Mouse (Mus musculus) neural tube, embryonic 15.5 days (tissue): Measurements from ENCODE around the gene Casp2. TPM values are rescaled to one million over a fixed set of nuclear protein-coding genes. Genes with fewer than 3 reads are reported as not detected.

ENCODE experiments used
- ATAC-seq: fragments of 200-750 bp; cut with Nextera tagmentation; 2 replicates; pipeline ENCODE4 v1.8.0; 2017; ENCODE audit warnings: mild to moderate bottlenecking, moderate TSS enrichment, moderate library complexity; ENCODE audit not compliant: low FRiP score
- H3K27ac ChIP-seq: fragments of 300-500 bp; sonication (generic); replicated peaks from 2 replicates; pipeline ENCODE4 v1.5.1; 2015; ENCODE audit warnings: mild to moderate bottlenecking, inconsistent platforms
- H3K27me3 ChIP-seq: fragments of 300-500 bp; sonication (generic); replicated peaks from 2 replicates; pipeline ENCODE4 v1.6.1; 2015; ENCODE audit warnings: inconsistent platforms
- H3K36me3 ChIP-seq: fragments of 300-500 bp; sonication (generic); 2 replicates; pipeline ENCODE4 v1.6.1; 2015; ENCODE audit warnings: inconsistent platforms
- H3K4me1 ChIP-seq: fragments of 300-500 bp; sonication (generic); 2 replicates; pipeline ENCODE4 v1.6.1; 2015; ENCODE audit warnings: inconsistent platforms
- H3K4me2 ChIP-seq: fragments of 300-500 bp; sonication (generic); 2 replicates; pipeline ENCODE4 v1.6.1; 2015; ENCODE audit warnings: inconsistent platforms, mild to moderate bottlenecking, moderate library complexity
- H3K4me3 ChIP-seq: fragments of 300-500 bp; sonication (generic); replicated peaks from 2 replicates; pipeline ENCODE4 v1.5.1; 2015; ENCODE audit warnings: mild to moderate bottlenecking, inconsistent platforms
- H3K9ac ChIP-seq: fragments of 300-500 bp; sonication (generic); replicated peaks from 2 replicates; pipeline ENCODE4 v1.6.1; 2015; ENCODE audit warnings: mild to moderate bottlenecking, inconsistent platforms
- H3K9me3 ChIP-seq: fragments of 300-500 bp; sonication (generic); replicated peaks from 2 replicates; pipeline ENCODE4 v1.6.1; 2016; ENCODE audit warnings: inconsistent platforms
- WGBS: fragments of 180-500 bp; shearing (Covaris S2); methylation state at CpG from one replicate; pipeline ENCODE4 v1.1.7; 2015; ENCODE audit warnings: mixed read lengths; 5-methylcytosine and 5-hydroxymethylcytosine counted together
- polyA plus RNA-seq: library from polyadenylated mRNA; unstranded; fragments of >200 nt; fragmentation: Nextera tagmentation; extraction: Ambion mirVana; gene quantifications from 2 replicates; pipeline ENCODE4 v1.2.1, GENCODE M21; 2015

The Casp2 gene
- polyA plus RNA-seq, 1 experiment from 2014 or later, result 27.1 TPM

DNA sequence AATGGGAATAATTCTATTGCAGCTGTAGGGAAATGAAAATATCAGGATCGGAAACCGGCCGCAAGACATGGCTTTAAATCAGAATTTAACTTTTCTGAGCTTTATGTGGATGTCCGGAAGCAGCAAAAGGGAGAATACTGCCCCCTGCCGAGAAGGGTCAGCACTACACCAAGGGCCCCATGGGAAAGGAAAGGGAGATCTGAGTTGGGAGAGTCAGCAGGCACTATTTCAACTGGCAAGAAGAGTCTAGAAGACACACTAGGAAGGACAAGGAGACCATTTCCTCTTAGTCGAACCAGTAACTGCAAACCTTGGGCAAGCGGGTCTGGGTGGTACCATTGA, 60.5 kb downstream of the Casp2 start:
- ATAC-seq, result no peak; the same call in 1 of the 2 replicates
- WGBS, result 3% methylated on average over 7 of the region's 7 CpGs

DNA sequence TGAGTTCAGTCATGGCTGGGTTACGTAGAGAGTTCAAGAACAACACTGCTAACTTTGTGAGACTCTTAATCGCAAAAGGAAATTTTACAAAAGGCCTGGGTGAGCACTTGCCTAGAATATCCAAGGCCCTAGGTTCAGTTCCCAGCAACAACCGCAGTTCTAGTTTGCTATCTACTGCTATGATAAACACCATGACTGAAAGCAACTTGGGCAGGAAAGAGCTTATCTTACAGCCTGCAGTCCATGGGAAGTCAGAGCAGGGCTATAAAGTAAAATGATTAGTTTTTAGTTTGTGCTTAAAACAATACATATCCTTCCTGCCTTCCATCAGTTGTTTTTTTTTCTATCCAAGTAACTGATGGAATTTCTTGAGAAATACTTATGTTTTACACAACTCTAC, 61.7 kb downstream of the Casp2 start:
- WGBS, result 100% methylated on average over 3 of the region's 3 CpGs
- Histone ChIP-seq H3K4me2 (no peak overlapping the region), H3K9me3 (no peaks in the 10 kb centered on the region), H3K4me3 (no peak overlapping the region), H3K4me1 (peaks cover 27% of the 10 kb centered on the region), H3K27ac (no peak overlapping the region), H3K27me3 (no peaks in the 10 kb centered on the region), H3K9ac (no peak overlapping the region), H3K36me3 (no peaks in the 10 kb centered on the region)
- no peak for ATAC-seq

More for the DNA sequence above, 60.5 kb downstream of the Casp2 start:
- peak overlapping the region; percentile 93 for H3K27ac ChIP-seq
- peak overlapping the region; percentile 64 for H3K4me3 ChIP-seq
- peaks cover 9% of the 10 kb centered on the region; the same call in 1 of the 2 replicates for H3K36me3 ChIP-seq
- peaks cover 34% of the 10 kb centered on the region for H3K4me1 ChIP-seq
- H3K9ac ChIP-seq, result peak overlapping the region; percentile 73
- no peaks in the 10 kb centered on the region for H3K27me3 ChIP-seq
- H3K4me2 ChIP-seq, result peak overlapping the region; percentile 80
- no peaks in the 10 kb centered on the region for H3K9me3 ChIP-seq

DNA sequence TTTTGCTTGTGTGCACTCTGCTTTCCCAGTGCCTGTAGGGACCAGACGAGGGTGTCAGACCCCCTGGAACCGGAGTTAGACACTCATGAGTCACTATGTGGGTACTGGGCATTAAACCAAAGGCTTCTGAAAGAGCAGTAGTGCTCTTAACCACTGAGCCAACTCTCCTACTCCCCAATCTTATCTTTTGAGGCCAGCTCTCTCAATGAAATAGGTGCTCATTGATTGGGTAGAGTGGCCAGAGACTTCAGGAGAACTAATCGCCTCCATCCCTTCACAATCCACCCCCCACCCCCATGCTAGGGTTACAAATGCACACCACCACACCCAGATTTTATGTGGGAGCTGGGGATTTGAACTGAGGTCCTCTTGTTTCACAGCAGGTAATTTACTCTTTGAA, 64.0 kb downstream of the Casp2 start:
- H3K4me1 ChIP-seq, result peaks cover 7% of the 10 kb centered on the region
- H3K9ac ChIP-seq, result no peak overlapping the region
- no peaks in the 10 kb centered on the region for H3K9me3 ChIP-seq
- no peaks in the 10 kb centered on the region for H3K27me3 ChIP-seq
- no peak for ATAC-seq
- no peaks in the 10 kb centered on the region for H3K36me3 ChIP-seq
- no peak overlapping the region for H3K4me2 ChIP-seq
- no peak overlapping the region for H3K27ac ChIP-seq
- H3K4me3 ChIP-seq, result no peak overlapping the region
- WGBS, result 78% methylated on average over 3 of the region's 3 CpGs

DNA sequence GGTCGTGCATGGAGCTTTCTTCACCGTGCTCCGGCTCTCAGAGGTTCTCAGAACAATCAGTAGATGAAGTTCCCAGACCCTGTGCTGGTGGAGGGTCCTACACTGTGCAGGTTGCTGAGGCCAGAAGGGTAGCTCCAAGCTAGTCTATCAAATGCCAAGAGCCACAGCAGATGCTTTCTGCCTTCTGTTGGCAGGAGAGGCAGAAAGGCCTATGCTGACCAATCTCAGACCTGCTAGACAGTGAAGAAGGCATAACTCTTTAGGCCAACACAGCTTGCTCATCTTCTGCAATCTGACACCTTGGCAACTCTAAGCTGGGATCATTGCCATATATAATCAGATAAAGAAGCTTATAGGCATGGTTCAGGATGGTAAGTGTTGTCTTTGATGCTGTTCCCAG, 65.4 kb downstream of the Casp2 start:
- peaks cover 4% of the 10 kb centered on the region for H3K4me1 ChIP-seq
- H3K27ac ChIP-seq, result no peak overlapping the region
- no peaks in the 10 kb centered on the region for H3K36me3 ChIP-seq
- 78% methylated on average over 3 of the region's 3 CpGs for WGBS
- no peak overlapping the region for H3K4me3 ChIP-seq
- no peak for ATAC-seq
- no peak overlapping the region for H3K9ac ChIP-seq
- H3K9me3 ChIP-seq, result no peaks in the 10 kb centered on the region
- no peak overlapping the region for H3K4me2 ChIP-seq
- H3K27me3 ChIP-seq, result no peaks in the 10 kb centered on the region

DNA sequence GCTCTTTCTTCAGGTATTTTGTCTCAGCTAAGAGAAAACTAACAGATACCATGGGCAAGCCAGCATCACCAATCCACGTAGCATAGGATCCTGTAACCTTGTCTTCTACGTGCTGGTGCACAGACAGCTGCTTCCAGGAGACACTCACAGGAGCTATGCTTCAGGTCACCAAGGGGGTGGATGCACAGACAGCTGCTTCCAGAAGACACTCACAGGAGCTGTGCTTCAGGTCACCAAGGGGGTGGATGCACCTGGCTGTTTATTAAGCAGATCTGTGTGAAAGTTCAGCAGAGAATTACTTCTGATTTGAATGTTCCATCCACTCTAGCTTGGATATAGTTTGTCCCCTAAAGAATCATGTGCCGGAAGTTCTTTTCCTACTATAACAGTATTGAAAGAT, 66.2 kb downstream of the Casp2 start:
- Histone ChIP-seq H3K9ac (no peak overlapping the region), H3K4me3 (no peak overlapping the region), H3K4me2 (no peak overlapping the region), H3K4me1 (no peaks in the 10 kb centered on the region), H3K36me3 (no peaks in the 10 kb centered on the region), H3K27ac (no peak overlapping the region), H3K27me3 (no peaks in the 10 kb centered on the region), H3K9me3 (no peaks in the 10 kb centered on the region)
- ATAC-seq, result no peak
- WGBS, result 95% methylated on average over 3 of the region's 3 CpGs

Other genes with a start within 250 kb of the Casp2 start
- gene Sva, start 226.6 kb upstream of the Casp2 start, polyA plus RNA-seq, result not detected in 2 replicates
- gene Tas2r139, start 124.0 kb upstream of the Casp2 start, polyA plus RNA-seq, result not detected in 2 replicates
- gene Tas2r144, start 49.7 kb upstream of the Casp2 start, polyA plus RNA-seq, result not detected in 2 replicates
- 13.7 and 14.4 TPM in 2 replicates for gene Gstk1, start 19.1 kb upstream of the Casp2 start, polyA plus RNA-seq
- 0.13 and 0.68 TPM in 2 replicates for gene Tmem139, start 3.0 kb upstream of the Casp2 start, polyA plus RNA-seq
- 1.1 and 1.2 TPM in 2 replicates for gene Clcn1, start 21.7 kb downstream of the Casp2 start, polyA plus RNA-seq
- 6.9 and 8.2 TPM in 2 replicates for gene Fam131b, start 59.7 kb downstream of the Casp2 start, polyA plus RNA-seq
- 60.0 and 72.5 TPM in 2 replicates for gene Zyx, start 84.6 kb downstream of the Casp2 start, polyA plus RNA-seq
- gene Epha1, start 108.3 kb downstream of the Casp2 start, polyA plus RNA-seq, result 0.24 and 1.9 TPM in 2 replicates
- not detected in 2 replicates for gene Tas2r143, start 135.3 kb downstream of the Casp2 start, polyA plus RNA-seq
- not detected in 2 replicates for gene Tas2r135, start 140.4 kb downstream of the Casp2 start, polyA plus RNA-seq
- 0.20 TPM in 1 of 2 replicates, not detected in the other for gene Tas2r126, start 169.6 kb downstream of the Casp2 start, polyA plus RNA-seq
- not detected in 2 replicates for gene Olfr458, start 200.2 kb downstream of the Casp2 start, polyA plus RNA-seq
- gene Olfr457, start 211.3 kb downstream of the Casp2 start, polyA plus RNA-seq, result not detected in 2 replicates
- not detected in 2 replicates for gene Olfr456, start 222.2 kb downstream of the Casp2 start, polyA plus RNA-seq